31 mouse cellular contexts compared by ENCODE assay signal in the genomic region with DNA sequence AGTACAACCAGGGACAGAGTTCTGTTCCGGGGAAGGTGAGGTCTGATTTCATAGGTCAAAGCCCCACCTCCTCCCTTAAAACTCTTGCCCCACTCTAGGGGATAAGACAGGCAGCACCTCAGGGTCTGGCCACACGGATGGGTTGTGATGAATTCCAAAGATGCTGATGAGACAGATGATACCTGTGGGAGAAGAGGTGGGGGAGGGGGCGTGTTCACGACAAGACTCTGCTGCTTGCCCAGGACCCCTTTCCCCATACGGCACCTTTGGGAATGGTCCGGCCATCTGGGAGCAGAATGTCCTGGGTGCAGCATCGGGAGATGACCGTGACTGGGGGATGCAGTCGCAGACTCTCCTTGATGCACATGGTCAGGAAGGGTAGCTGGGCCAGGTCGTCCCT. TPM values are rescaled to one million over a fixed set of nuclear protein-coding genes. Genes with fewer than 3 reads are reported as not detected.
"Had no signal": no experiment of that assay in that cellular context is flagged by ENCODE, and none has a peak within 500 bp of the region (broad histone marks: within the 10 kb centered on the region; RNA-seq: fewer than 3 reads in every experiment).

No protein-coding gene starts in this region.

- H3K9ac ChIP-seq: embryonic facial prominence, embryonic 12.5 days; embryonic facial prominence, embryonic 15.5 days; forebrain, embryonic 12.5 days had no signal

- H3K36me3 ChIP-seq: embryonic facial prominence, embryonic 10.5 days; embryonic facial prominence, embryonic 12.5 days; embryonic facial prominence, embryonic 13.5 days; embryonic facial prominence, embryonic 15.5 days; forebrain, embryonic 10.5 days; forebrain, embryonic 12.5 days; forebrain, embryonic 15.5 days had no signal

- DNase-seq: cerebellum, adult 8-10 months; cerebellum, adult 9-10 months; cerebellum, adult 9-11 months; cerebellum, postnatal 10 days; cerebellum, postnatal 14 days; cerebellum, postnatal 25 days; cerebellum, postnatal 36 days; embryo, embryonic 11 days; forebrain, postnatal 0 days; gastrocnemius, adult 2 months; gastrocnemius, postnatal 10 days; gastrocnemius, postnatal 14 days; gastrocnemius, postnatal 25 days; gastrocnemius, postnatal 36 days; heart, adult 2 months had no signal

- H3K4me1 ChIP-seq: embryonic facial prominence, embryonic 10.5 days; embryonic facial prominence, embryonic 12.5 days; embryonic facial prominence, embryonic 13.5 days; embryonic facial prominence, embryonic 15.5 days; forebrain, embryonic 10.5 days; forebrain, embryonic 13.5 days; forebrain, embryonic 15.5 days had no signal

- H3K4me3 ChIP-seq: embryonic facial prominence, embryonic 12.5 days; embryonic facial prominence, embryonic 13.5 days; embryonic facial prominence, embryonic 15.5 days; erythroblast, embryonic 14.5 days; forebrain, embryonic 12.5 days; heart, adult 2 months had no signal

- H3K27ac ChIP-seq: embryonic facial prominence, embryonic 10.5 days; embryonic facial prominence, embryonic 12.5 days; embryonic facial prominence, embryonic 13.5 days; embryonic facial prominence, embryonic 15.5 days; forebrain, embryonic 10.5 days; forebrain, embryonic 12.5 days; forebrain, embryonic 13.5 days; forebrain, embryonic 15.5 days; gastrocnemius, adult 2 months; heart, adult 2 months had no signal

- H3K9me3 ChIP-seq: embryonic facial prominence, embryonic 10.5 days; embryonic facial prominence, embryonic 12.5 days; embryonic facial prominence, embryonic 13.5 days; embryonic facial prominence, embryonic 15.5 days; forebrain, embryonic 10.5 days; forebrain, embryonic 12.5 days; forebrain, embryonic 13.5 days; forebrain, embryonic 15.5 days had no signal

- ATAC-seq: forebrain, embryonic 13.5 days; forebrain, embryonic 14.5 days; forebrain, embryonic 15.5 days; forebrain, embryonic 16.5 days; forebrain, postnatal 0 days had no signal

- H3K27me3 ChIP-seq: embryonic facial prominence, embryonic 15.5 days; forebrain, embryonic 15.5 days had no signal

RNA-seq across cellular contexts. Expression of gene Cyp4f14, which starts 11.0 kb away (rescaled TPM):
- total RNA-seq: common myeloid progenitor, adult 5-6 weeks; granulocyte monocyte progenitor cell, adult 5-6 weeks had no signal
- polyA plus RNA-seq: embryonic facial prominence, embryonic 10.5 days; embryonic facial prominence, embryonic 11.5 days; embryonic facial prominence, embryonic 12.5 days; embryonic facial prominence, embryonic 13.5 days; embryonic facial prominence, embryonic 14.5 days; embryonic facial prominence, embryonic 15.5 days; erythroblast, embryonic 14.5 days; forebrain, embryonic 10.5 days; forebrain, embryonic 11.5 days; forebrain, embryonic 12.5 days; forebrain, embryonic 13.5 days; forebrain, embryonic 14.5 days had no signal
